Mouse (Mus musculus): ENCODE results near the gene Dgkg. TPM values are rescaled to one million over a fixed set of nuclear protein-coding genes. Genes with fewer than 3 reads are reported as not detected.

Dgkg gene
- total RNA-seq, 2 experiments from 2014 or later, result 18.9 to 21.5 TPM

DNA sequence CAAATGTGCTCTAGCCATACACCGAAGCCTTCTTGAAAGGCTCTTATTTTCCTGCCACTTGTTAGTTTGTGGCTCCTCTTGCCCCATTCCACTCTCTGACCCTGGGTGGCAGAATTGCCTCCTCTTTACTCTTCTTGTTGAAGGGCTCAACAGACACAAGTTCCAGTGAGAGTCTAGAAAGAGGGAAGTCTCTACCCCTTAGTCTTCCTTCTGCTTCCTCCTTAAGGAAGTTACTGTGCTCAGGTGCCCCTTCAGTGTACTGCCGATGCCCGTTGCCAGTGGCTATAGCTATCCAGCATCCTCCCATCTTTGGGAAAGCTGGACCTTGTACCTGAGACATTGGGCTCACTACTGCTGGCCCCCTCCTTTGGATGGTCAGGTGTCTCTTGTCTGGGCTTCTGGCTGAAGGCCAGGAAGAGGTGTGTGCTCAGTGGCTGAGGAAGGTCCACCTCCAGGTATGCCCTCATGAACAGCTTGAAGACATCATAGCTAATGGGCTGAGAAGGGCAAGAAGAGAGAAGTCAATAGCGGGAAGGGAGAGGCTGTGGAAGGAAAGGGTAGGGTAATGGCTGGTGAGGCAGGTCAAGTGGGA, 56.8 kb downstream of the Dgkg start:
- DNase-seq, result no peak
- intact Hi-C loops (cut with DNase I), result no loop called here

DNA sequence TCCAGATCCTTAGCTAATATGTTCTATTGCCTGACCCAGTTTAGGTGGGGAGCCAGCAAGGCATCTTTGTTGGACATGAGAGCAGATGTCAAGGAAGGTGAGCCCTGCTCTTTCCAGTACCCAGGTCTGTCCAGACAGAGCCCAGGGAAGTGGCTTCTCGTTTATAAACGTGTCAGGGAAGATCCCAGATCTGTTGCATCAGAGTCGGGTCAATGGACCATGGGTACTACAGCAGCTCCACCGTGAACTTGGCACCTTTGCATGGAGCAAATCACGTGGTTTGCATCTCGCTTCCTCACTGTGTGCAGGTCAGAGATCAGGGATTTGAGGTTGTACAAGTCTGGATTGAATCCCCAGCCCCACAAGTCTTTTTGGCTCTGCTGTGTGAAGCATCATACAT, 58.3 kb downstream of the Dgkg start:
- no peak for DNase-seq
- intact Hi-C loops (cut with DNase I), result no loop called here

DNA sequence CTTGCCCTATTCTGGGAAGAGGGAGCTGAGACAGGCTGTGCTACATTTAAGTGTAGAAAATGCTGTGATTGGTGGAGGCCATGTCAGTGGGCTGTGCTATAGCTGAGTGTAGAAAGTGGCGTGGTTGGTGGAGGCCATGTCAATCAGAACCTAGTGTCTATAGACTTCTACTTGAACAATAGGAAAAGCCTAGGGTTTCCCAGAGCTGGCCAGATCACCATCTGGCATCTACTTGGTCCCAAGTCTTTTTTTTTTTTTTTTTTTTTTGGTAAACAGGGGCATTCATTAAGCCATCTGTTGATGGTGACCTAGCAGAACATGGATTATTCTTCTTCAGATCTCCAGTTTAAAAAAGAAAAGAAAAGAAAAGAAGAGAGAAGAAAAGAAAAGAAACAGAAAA, 60.6 kb downstream of the Dgkg start:
- intact Hi-C loops (cut with DNase I), result no loop called here
- DNase-seq, result no peak

DNA sequence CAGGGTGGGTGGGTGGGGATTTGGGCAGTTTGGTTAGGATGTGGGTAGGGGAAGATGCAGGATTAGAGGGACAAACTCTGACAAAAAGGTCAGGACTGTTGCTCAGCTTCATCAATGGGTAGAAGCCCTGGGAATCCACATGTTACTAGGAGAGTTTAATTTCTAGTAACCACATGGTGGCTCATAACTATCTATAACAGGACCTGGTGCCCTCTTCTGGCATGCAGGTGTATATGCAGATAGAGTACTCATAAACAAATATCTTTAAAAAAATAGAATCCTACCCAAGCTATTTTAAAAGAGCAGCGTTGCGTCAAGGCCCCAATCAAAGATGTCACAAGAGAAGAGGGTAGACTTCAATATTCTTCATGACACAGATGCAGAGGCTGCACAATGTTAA, 63.1 kb downstream of the Dgkg start:
- DNase-seq, result no peak
- intact Hi-C loops (cut with DNase I), result no loop called here

DNA sequence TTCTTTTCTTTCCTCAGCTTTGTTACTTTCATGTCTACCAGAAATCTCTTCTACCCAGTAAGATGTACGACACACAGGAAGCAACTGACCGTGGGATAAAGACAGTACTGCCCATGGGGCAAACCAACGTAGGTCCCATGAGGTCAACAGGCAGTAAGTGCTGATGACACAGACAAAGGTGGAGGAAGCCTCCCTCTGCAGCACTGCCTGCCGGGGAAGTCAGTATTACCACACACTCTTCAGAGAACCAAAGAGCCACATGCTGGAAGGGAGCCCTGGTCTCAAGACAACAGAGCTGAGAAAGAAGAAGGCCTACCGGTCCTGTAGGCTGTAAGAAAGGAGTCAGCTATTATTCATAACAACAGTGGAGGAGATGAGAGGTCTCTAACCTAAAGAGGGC, 67.4 kb downstream of the Dgkg start:
- intact Hi-C loops (cut with DNase I), result no loop called here
- DNase-seq, result no peak

DNA sequence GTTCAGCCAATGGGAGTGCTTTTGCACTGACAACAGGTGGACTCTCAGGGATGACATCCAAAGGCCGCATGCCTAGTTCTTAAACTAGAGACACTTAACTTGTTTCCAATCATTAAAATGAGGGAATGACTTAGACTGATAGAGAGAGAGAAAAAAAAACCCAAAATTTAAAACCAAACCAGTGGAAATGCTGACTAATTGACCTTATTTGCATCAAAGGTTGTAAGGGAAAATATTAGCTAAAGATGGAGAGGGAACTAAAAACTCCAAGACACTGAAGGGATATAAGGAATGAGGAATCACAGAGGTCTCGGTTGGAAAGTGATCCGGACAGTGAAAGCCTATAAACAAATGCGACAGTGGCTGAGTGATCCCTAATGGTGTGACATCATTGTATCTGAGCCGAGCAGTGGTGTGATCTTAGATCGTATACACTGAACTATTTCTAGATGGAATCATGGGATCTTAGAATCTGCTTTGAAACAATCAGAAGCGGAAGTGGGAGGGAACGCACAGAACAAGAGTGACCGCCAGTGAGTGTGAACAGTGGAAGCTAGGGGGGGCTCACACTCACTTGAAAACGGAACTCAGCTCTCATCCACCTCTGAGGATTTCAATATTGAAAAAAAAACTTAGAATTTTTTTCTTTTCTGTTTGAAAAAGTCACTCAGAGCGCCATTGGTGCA, 70.7 kb downstream of the Dgkg start:
- intact Hi-C loops (cut with DNase I), result no loop called here

DNA sequence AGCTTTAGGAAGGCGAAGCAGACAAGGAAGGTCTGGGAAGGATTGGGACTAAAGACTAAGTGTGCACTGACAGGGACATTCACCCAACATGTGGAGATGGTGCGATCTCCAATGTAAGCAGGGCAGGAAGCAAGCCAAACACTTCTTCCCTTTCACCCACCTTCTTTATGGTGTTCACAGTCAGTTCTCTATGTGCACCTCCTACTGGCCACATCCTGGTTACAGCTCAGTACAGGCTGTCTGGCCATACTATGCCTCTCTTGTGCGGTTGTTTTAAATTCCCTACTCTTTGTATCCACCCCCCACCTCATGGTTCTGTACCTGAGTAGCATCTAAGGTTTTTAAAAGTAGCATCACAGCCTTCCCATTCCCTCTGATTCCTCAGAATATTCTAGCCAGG, 71.5 kb downstream of the Dgkg start:
- DNase-seq, result no peak
- intact Hi-C loops (cut with DNase I), result no loop called here

More for the DNA sequence above, 70.7 kb downstream of the Dgkg start:
- DNase-seq, result no peak

DNA sequence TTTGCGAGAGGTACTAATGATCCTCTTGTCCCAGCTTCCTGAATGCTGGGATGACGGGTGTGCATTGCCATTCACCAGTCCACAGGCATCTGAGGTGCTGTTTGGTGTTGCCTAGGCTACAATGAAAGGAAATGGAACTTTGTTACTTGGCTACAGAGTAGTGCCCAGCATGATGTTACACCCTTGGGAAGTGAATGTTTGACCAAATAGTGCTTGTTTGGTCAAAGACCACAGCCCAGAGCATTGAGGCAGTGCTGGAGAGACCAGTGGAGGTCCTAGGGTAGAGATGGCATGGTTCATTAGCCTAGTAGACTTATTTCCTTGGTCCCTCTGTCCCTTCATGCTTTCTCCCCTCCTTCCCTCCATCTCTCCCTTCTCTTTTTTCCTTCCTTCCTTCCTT, 73.6 kb downstream of the Dgkg start:
- DNase-seq, result no peak
- intact Hi-C loops (cut with DNase I), result loop anchor here (5.0 kb wide), 1 partner anchor 219 kb away; no protein-coding TSS in a partner anchor

DNA sequence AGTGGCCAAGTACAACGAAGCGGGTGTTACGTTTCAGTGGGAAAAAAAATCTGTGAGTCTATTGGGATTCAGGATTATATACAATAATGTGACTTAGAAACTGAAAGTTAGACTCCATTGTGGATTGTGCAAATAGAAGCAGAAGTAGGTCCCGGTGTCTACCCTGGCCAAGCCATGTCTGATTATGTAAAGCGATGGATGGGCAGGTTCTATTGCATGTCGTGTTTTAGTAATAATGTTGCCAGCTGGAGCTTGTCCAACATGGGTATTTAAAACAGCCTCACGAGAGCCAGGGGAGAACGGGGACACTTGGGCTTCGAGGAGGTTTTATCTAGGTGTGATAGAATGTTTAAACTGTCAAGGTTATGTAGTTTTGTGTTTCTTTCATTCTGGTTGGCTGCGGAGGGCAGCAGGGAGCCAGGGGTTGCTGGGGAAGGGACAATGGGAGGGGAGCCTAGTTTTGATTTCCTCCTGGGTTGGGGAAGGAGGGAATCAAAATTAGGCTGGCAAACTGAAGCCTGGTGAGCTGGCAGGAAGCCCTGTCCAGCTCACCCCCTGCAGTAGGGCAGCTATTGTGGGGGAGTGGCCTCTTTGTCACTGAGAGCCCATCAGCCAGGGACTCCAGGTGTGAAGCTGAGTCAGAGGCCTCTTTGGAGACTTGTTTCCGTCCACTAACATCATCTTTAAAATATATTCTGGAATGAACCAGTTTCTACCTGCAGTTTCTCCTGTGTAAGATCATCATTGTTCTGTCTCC, 74.7 kb downstream of the Dgkg start:
- intact Hi-C loops (cut with DNase I), result loop anchor here (5.0 kb wide), 1 partner anchor 220 kb away; no protein-coding TSS in a partner anchor
- DNase-seq, result peak; percentile 31

DNA sequence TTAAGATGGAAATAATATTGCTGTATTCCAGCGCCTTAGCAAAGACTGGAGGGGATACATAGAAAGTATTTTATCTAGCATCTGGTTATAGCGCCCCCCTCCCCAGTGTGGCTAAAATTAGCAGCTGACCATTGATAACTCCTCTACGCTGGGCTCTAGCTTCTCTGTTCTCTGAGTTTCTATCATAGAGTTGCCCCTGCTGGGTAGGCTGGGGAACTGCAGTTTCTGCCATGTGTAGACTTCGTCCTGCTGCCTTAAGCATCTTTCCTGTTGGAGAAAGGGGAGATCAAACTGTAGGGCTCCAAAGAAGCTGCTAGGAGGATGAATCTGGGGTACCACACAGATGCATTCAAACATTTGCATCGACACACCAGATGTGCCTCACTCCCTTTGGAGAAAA, 76.9 kb downstream of the Dgkg start:
- intact Hi-C loops (cut with DNase I), result loop anchor here (5.0 kb wide), 1 partner anchor 222 kb away; no protein-coding TSS in a partner anchor
- DNase-seq, result peak; percentile 31

DNA sequence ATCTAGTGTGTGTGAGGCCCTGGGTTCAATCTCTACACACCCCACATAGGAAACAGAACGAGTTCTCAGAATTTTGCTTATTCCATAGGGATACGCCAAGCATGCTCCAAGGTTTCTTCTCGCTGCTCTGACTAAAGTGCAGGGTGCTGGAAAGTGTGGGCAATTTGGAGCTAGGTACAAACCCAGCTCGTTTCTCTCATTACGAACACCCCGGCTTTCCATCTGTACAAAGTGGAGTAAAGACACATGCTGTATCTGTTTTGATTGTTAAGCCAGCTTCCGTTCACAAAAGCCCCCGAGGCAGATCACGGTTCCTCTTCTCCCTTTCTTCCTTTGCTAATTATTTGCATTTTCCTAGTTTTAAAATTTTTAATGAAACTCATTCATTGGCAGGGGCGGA, 78.1 kb downstream of the Dgkg start:
- DNase-seq, result no peak
- intact Hi-C loops (cut with DNase I), result loop anchor here (5.0 kb wide), 1 partner anchor 277 kb away; no protein-coding TSS in a partner anchor

DNA sequence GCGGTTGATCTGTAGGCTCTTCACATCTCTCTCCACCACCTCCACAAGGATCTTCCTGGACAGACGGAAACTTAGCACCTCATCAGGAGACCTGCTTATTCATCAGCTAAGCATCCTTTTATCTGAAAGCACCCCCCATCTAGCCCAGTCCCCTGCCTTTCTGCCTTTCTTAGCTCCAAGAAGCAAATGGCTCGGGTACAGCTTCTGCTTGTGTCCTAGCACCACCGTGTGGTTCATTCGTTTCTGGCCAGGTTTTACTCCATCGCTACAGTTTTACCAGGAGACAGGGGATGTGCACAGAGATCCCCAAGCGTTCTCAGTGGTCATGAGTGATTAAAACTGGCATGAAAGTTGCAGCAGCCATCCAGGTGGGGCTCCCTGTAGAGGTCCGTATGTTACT, 79.4 kb downstream of the Dgkg start:
- DNase-seq, result peak; percentile 27
- intact Hi-C loops (cut with DNase I), result loop anchor here (5.0 kb wide), 1 partner anchor 275 kb away; no protein-coding TSS in a partner anchor

DNA sequence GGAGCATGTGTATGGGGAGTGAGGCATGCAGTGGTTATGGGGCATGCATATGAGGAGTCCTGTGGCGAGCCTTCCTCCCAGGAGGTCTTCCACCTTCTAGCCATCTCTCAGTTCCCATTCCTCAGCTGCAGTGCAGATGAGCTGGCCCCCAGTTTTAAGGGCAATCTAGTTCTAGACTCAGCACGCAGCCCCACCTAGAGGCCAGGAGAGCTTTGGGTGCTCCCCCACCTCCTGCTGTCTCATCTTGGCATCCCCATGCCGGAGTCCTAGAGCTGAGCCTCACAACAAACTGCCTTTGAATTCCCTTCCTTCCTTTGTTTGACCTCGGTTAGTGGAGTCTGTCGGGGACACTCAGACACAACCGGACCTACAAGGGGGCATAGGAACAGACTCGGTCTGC, 82.9 kb downstream of the Dgkg start:
- intact Hi-C loops (cut with DNase I), result no loop called here
- no peak for DNase-seq

DNA sequence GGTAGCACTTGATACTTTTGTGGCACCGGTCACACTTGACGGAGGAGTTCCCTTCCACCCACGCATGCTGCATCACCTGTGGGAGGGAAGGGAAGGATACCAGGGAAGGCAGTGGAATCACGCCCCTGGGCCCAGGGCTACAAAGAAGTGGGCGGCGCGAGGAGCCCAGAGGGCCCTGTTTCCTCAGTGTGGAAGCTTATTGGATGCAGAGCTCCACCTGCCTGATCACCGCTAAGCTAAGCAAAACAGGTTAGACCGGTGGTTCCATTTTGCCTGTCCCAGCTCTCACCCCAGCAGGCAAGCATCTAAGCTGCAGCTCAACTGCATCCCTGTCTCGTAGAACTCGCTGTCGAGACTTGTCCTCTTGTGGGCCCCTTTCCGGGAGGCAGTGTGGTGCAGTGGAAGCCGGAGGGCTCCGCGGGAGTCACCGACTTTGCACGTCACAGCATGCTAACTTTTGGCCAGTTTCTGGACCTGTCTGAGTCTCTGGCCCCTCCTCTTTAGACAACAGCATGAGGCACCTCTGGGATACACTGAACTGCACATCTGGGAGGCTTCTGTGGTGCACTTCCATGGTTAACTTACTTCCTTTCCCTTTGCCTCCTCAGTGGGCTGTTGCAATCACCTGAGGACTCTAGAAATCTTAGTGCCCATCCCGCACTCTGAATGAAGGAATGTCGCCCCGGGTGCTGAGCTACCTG, 84.2 kb downstream of the Dgkg start:
- intact Hi-C loops (cut with DNase I), result no loop called here
- no peak for DNase-seq

DNA sequence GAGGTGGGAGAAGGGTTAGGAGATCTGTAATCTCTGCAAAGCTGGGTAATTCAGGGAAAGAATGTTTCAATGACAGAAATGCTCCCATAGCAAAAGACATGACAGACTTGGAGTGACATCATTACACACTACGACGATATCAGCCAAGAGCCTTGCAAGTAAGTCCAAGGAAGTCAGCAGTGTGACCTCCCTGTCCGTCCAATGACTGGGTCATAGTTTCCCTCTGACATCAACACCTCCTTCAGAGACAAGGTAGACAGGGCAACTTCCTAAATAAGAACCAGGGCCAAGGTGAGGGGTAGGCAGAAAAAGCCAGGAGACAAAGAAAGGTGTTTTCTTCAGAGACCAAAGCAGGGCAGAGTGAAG, 92.1 kb downstream of the Dgkg start:
- intact Hi-C loops (cut with DNase I), result no loop called here
- no peak for DNase-seq

DNA sequence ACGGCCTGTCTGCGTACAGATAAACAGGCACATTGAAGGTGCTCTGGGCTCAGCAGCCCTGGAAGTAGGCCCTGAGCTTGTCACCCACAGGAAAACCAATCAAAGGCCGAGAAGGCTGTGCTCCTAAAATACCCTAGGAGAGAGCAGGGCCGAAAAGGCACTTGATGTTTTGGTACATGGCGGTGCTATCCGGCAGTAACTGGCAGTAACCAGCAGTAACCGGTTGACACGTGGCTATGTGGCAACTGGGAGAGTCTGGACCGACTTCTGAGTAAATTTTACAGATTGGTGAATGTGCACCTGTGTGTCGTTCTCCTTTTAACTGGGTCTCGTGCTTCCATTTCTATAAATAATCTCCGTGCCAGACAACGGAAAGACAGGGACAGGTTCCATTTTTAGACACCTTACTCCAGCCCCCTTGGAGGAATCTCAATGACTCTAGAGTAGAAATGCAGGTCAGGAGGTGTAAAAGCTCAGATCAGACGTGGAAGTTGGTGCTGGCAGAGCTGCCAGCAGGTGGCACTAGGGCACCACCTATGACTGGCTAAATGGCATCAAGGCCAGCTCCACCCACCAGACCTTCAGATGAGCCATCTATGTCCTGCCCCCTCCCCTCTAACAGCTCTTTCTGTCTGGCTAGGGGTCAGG, 92.6 kb downstream of the Dgkg start:
- DNase-seq, result peak; percentile 76
- intact Hi-C loops (cut with DNase I), result no loop called here

DNA sequence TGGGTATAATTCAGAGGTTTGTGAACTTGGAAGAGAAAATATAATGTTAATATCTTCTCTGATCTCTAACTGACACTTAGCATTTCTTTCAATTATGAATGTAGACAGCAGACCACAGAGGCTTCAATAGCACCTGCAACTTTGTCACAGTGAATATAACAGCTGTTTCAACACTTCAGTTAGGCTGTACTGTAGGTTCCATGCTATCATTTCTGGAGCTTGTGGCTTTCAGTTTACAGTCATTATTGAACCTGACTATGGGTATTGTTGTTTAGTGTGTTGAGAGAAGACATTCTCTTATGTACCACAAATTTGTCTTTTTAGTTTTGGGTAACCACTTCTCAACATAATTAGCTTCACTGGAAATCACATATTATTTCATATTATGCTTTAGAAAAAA, 93.4 kb downstream of the Dgkg start:
- intact Hi-C loops (cut with DNase I), result no loop called here

DNA sequence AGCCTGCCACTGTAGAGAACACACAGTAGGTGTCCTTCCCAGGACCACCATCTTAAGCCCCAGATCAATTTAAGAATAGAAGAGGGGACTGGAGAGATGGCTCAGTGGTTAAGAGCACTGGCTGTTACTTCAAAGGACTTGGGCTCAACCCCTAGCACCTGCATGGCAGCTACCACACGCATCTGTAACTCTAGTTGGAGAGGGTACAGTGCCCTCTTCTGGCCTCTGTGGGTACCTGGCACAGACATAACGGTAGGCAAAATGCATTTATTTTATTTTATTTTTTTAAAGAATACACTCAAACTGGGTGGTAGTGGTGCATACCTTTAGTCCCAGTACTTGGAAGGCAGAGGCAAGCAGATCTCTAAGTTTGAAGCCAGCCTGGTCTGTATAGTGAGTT, 102.0 kb downstream of the Dgkg start:
- intact Hi-C loops (cut with DNase I), result no loop called here
- no peak for DNase-seq

More for the DNA sequence above, 93.4 kb downstream of the Dgkg start:
- DNase-seq, result no peak

DNA sequence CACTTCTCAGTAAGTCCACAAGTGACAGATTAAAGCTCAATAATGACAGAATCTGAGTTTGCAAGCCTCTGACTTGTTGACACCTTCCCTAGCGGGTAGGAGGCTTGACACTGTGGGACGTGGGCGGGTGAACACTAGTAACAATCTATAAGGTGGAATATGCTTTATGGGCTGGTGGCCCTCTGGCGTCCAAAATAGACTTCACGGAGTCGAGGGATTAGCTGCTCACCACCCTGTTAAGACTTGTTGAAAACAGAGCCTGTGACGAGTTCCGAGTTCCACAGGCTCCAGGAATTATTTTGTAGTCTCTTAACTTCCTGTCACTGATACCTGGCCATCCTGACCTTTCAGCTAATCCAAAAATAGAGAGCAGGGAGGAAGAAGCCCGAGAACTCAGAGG, 104.7 kb downstream of the Dgkg start:
- DNase-seq, result no peak

DNA sequence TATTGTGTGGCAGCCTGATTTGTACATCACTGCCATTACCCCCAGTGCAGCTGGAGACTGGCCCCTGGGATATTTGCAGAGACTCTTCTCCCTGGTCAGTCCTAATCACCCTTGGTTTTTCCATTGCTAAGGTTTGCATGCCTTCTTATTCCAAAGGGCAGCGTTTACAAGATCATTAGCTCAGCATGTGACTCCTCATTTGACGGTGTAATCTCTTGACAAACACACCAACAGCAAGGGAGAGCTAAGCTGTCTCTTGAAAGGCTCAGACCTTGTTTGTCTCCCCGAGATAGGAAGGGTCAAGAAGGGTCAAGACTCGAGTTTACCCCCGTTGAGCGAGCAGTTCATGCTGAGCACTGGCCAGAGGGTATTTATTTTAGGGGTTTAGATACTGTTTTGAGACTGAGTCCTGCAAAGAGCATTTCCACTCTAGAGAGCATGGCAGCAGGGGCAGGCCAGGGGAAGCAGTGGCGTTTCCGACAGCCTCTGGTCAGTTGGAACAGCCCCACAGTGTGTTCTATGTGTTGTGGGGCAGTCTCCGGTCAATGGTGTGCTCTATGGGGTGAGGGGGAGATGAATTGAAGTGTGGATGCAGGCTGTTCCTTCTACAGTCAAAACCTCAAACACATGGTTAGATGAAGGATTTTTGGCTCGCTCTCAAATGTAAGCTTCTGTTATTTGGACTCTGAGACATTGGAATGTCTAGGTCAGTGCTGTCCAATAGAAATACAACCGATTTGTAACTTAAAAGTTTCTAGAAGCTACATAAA, 105.6 kb downstream of the Dgkg start:
- no peak for DNase-seq
- intact Hi-C loops (cut with DNase I), result no loop called here

More for the DNA sequence above, 104.7 kb downstream of the Dgkg start:
- intact Hi-C loops (cut with DNase I), result no loop called here

All from left cerebral cortex, postnatal 4 days (tissue).